Mouse (Mus musculus): Measurements from ENCODE around the gene Tmub2. TPM values are rescaled to one million over a fixed set of nuclear protein-coding genes. Genes with fewer than 3 reads are reported as not detected.
A peak's percentile ranks its signal among the peaks of the same experiment; 100 is the strongest.
"Not testable (repeated sequence)": the region's sequence is repeated elsewhere in the genome, so short reads cannot be mapped to it uniquely, and the experiment has no call there.

Gene Tmub2
- polyA plus RNA-seq, 1 experiment from 2014 or later, result 40.9 TPM

- Histone ChIP-seq H3K9me3 (replicated peaks; ENCODE audit: control insufficient read depth, low read length) (no peaks in the 10 kb centered on the region), H3K36me3 (replicated peaks; ENCODE audit: control insufficient read depth, insufficient read depth, low read depth, low read length) (peaks cover 2% of the 10 kb centered on the region; the same call in 1 of the 2 replicates), H3K27me3 (ENCODE audit: control insufficient read depth, insufficient read depth, low read length) (no peaks in the 10 kb centered on the region), H3K4me3 (ENCODE audit: low read depth, low read length) (no peak overlapping the region), H3K4me1 (ENCODE audit: control insufficient read depth, insufficient read depth, low read length) (no peaks in the 10 kb centered on the region), H3K9ac (replicated peaks; ENCODE audit: low read length) (peak overlapping the region; percentile 22), H3K27ac (replicated peaks; ENCODE audit: low read depth, low read length) (no peak overlapping the region), H3K4me2 (ENCODE audit: low read depth, low read length) (no peak overlapping the region)
- ATAC-seq (replicated peaks; ENCODE audit: insufficient number of reproducible peaks, low FRiP score, low TSS enrichment, low read depth) (peak; percentile 12; the same call in 1 of the 2 replicates), DNase-seq (ENCODE audit: low spot score) (no peak)
- 87% methylated on average over 8 of the region's 8 CpGs for WGBS
These were observed 17.9 kb upstream of the Tmub2 start for GRCm38 (mm10) chr11:102266631-102267355.

DNA sequence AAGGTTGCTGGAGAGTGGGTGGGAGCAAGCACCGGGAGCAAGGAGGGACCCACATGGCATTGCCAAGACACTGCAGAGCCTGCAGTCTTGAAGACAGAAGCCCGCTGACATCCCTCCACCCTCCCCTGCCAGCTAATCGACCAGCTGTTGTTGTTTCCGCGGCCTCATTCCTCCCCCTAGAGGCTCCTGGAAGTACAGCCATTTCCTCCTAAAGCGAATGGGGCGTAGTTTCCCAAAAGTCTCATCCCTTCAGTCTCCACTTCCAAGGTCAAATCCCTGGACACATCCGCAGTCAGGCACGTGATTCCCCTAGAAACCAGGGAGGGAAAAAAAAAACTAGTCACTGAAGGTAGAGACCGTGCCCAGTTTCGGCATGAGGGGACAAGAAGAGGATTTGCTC lies 17.3 kb upstream of the Tmub2 start:
- Histone ChIP-seq H3K9ac (replicated peaks; ENCODE audit: low read length) (peak overlapping the region; percentile 22), H3K36me3 (replicated peaks; ENCODE audit: control insufficient read depth, insufficient read depth, low read depth, low read length) (no peaks in the 10 kb centered on the region; the same call in 1 of the 2 replicates), H3K4me3 (ENCODE audit: low read depth, low read length) (no peak overlapping the region), H3K4me1 (ENCODE audit: control insufficient read depth, insufficient read depth, low read length) (no peaks in the 10 kb centered on the region), H3K27ac (replicated peaks; ENCODE audit: low read depth, low read length) (no peak overlapping the region), H3K9me3 (replicated peaks; ENCODE audit: control insufficient read depth, low read length) (no peaks in the 10 kb centered on the region), H3K27me3 (ENCODE audit: control insufficient read depth, insufficient read depth, low read length) (no peaks in the 10 kb centered on the region), H3K4me2 (ENCODE audit: low read depth, low read length) (no peak overlapping the region)
- 6% methylated on average over 11 of the region's 11 CpGs for WGBS
- DNase-seq (ENCODE audit: low spot score) (peak; percentile 85), ATAC-seq (replicated peaks; ENCODE audit: insufficient number of reproducible peaks, low FRiP score, low TSS enrichment, low read depth) (peak; percentile 75; the same call in 1 of the 2 replicates)

DNA sequence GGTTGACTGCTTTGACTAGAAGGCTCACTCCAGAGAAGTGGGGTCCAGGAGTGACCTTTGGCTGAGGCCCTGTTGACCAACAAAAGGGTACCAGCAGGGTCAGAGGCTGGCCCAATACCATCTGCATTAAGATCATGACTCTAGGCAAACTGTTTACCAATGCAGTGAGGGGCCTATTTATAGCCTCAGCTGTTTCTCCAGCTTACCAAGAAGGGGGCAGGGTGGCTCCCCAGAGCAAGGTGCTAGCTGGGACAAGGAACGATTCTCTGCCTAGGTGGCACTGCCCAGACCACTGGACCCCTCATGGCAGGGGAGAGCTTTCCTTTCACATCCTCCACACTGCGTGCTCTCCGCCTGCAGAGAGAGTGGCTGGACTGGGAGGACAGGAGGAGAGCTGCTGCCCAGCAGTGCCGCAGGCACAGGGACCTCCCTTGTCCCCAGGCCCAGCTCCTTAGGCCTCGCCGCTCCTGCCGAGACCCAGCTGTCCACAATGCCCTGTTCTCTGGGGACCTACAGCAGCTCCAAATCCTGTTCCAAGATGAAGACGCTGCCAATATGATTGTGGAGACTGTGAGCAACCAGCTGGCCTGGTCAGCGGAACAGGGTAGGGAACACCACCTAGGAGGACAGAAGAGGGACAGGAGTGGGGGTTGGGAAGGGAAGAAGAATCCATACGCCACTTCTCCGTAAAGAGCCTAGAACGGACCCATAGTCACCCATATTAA lies 16.0 kb upstream of the Tmub2 start, which contains the start of gene Asb16:
Gene Asb16 (plus strand): TSS at position 224 of the 725 bp plus-strand sequence.
- DNase-seq (ENCODE audit: low spot score) (no peak), ATAC-seq (replicated peaks; ENCODE audit: insufficient number of reproducible peaks, low FRiP score, low TSS enrichment, low read depth) (no peak)
- Histone ChIP-seq H3K4me1 (ENCODE audit: control insufficient read depth, insufficient read depth, low read length) (no peaks in the 10 kb centered on the region), H3K9ac (replicated peaks; ENCODE audit: low read length) (no peak within 1 kb of the TSS), H3K27me3 (ENCODE audit: control insufficient read depth, insufficient read depth, low read length) (no peaks in the 10 kb centered on the region), H3K4me3 (ENCODE audit: low read depth, low read length) (no peak within 1 kb of the TSS), H3K4me2 (ENCODE audit: low read depth, low read length) (no peak within 1 kb of the TSS), H3K27ac (replicated peaks; ENCODE audit: low read depth, low read length) (no peak within 1 kb of the TSS), H3K9me3 (replicated peaks; ENCODE audit: control insufficient read depth, low read length) (no peaks in the 10 kb centered on the region), H3K36me3 (replicated peaks; ENCODE audit: control insufficient read depth, insufficient read depth, low read depth, low read length) (no peaks in the 10 kb centered on the region; the same call in 1 of the 2 replicates)
- 84% methylated on average over 12 of the region's 12 CpGs for WGBS

GRCm38 (mm10) chr11:102276411-102276915 lies 8.3 kb upstream of the Tmub2 start:
- Histone ChIP-seq H3K9me3 (replicated peaks; ENCODE audit: control insufficient read depth, low read length) (no peaks in the 10 kb centered on the region), H3K4me2 (ENCODE audit: low read depth, low read length) (peak overlapping the region; percentile 81), H3K27me3 (ENCODE audit: control insufficient read depth, insufficient read depth, low read length) (no peaks in the 10 kb centered on the region), H3K4me1 (ENCODE audit: control insufficient read depth, insufficient read depth, low read length) (peaks cover 3% of the 10 kb centered on the region), H3K9ac (replicated peaks; ENCODE audit: low read length) (peak overlapping the region; percentile 73), H3K27ac (replicated peaks; ENCODE audit: low read depth, low read length) (no peak overlapping the region), H3K36me3 (replicated peaks; ENCODE audit: control insufficient read depth, insufficient read depth, low read depth, low read length) (no peaks in the 10 kb centered on the region), H3K4me3 (ENCODE audit: low read depth, low read length) (peak overlapping the region; percentile 37)
- DNase-seq (ENCODE audit: low spot score) (peak; percentile 61), ATAC-seq (replicated peaks; ENCODE audit: insufficient number of reproducible peaks, low FRiP score, low TSS enrichment, low read depth) (peak; percentile 77)
- WGBS, result 1% methylated on average over 33 of the region's 33 CpGs

DNA sequence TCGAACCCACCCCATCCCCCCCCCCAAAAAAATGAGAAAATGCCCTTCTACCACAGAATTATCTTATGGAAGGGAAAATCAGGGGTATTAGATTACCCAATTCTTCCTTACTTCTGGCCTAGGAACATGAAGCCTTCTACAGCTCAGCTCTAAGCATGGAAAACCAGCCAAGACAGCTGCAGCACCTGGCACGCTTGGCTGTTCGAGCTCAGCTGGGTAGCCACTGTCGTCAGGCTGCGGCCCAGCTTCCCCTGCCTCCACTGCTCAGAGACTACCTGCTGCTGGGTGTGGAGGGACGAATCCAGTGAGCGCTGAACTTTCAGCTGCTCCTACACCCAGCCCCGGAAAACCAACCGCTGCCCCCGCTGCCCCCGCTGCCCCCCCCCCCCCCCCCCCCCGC lies 7.0 kb upstream of the Tmub2 start:
- H3K27me3 ChIP-seq (ENCODE audit: control insufficient read depth, insufficient read depth, low read length), result no peaks in the 10 kb centered on the region
- H3K36me3 ChIP-seq (replicated peaks; ENCODE audit: control insufficient read depth, insufficient read depth, low read depth, low read length), result no peaks in the 10 kb centered on the region
- ATAC-seq (replicated peaks; ENCODE audit: insufficient number of reproducible peaks, low FRiP score, low TSS enrichment, low read depth) (no peak), DNase-seq (ENCODE audit: low spot score) (no peak)
- H3K4me3 ChIP-seq (ENCODE audit: low read depth, low read length), result no peak overlapping the region
- WGBS, result 54% methylated on average over 9 of the region's 12 CpGs
- no peak overlapping the region for H3K4me2 ChIP-seq (ENCODE audit: low read depth, low read length)
- H3K4me1 ChIP-seq (ENCODE audit: control insufficient read depth, insufficient read depth, low read length), result peaks cover 3% of the 10 kb centered on the region
- H3K9me3 ChIP-seq (replicated peaks; ENCODE audit: control insufficient read depth, low read length), result no peaks in the 10 kb centered on the region
- no peak overlapping the region for H3K27ac ChIP-seq (replicated peaks; ENCODE audit: low read depth, low read length)
- no peak overlapping the region for H3K9ac ChIP-seq (replicated peaks; ENCODE audit: low read length)

- Histone ChIP-seq H3K4me3 (ENCODE audit: low read depth, low read length) (no peak overlapping the region), H3K9ac (replicated peaks; ENCODE audit: low read length) (no peak overlapping the region)
These were observed 5.1 kb upstream of the Tmub2 start for GRCm38 (mm10) chr11:102279595-102279994.

DNA sequence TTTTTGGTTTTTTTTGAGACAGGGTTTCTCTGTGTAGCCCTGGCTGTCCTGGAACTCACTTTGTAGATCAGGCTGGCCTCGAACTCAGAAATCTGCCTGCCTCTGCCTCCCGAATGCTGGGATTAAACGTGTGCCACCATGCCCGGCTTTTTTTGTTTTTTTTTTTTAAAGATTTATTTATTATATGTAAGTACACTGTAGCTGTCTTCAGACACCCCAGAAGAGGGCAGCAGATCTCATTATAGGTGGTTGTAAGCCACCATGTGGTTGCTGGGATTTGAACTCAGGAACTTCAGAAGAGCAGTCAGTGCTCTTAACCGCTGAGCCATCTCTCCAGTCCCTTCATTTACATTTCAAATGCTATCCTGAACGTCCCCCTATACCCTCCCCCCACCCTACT lies 4.5 kb upstream of the Tmub2 start:
- not testable (repeated sequence) for H3K27me3 ChIP-seq (ENCODE audit: control insufficient read depth, insufficient read depth, low read length); H3K4me3 ChIP-seq (ENCODE audit: low read depth, low read length); H3K4me1 ChIP-seq (ENCODE audit: control insufficient read depth, insufficient read depth, low read length); ATAC-seq (replicated peaks; ENCODE audit: insufficient number of reproducible peaks, low FRiP score, low TSS enrichment, low read depth); H3K9ac ChIP-seq (replicated peaks; ENCODE audit: low read length); H3K36me3 ChIP-seq (replicated peaks; ENCODE audit: control insufficient read depth, insufficient read depth, low read depth, low read length); DNase-seq (ENCODE audit: low spot score); H3K9me3 ChIP-seq (replicated peaks; ENCODE audit: control insufficient read depth, low read length); H3K4me2 ChIP-seq (ENCODE audit: low read depth, low read length); H3K27ac ChIP-seq (replicated peaks; ENCODE audit: low read depth, low read length)
- 72% methylated on average over 6 of the region's 6 CpGs for WGBS

More at GRCm38 (mm10) chr11:102279595-102279994, 5.1 kb upstream of the Tmub2 start:
- ATAC-seq (replicated peaks; ENCODE audit: insufficient number of reproducible peaks, low FRiP score, low TSS enrichment, low read depth) (no peak), DNase-seq (ENCODE audit: low spot score) (no peak)
- no peaks in the 10 kb centered on the region for H3K27me3 ChIP-seq (ENCODE audit: control insufficient read depth, insufficient read depth, low read length)
- H3K9me3 ChIP-seq (replicated peaks; ENCODE audit: control insufficient read depth, low read length), result no peaks in the 10 kb centered on the region
- H3K36me3 ChIP-seq (replicated peaks; ENCODE audit: control insufficient read depth, insufficient read depth, low read depth, low read length), result no peaks in the 10 kb centered on the region
- no peak overlapping the region for H3K4me2 ChIP-seq (ENCODE audit: low read depth, low read length)
- 94% methylated on average over 3 of the region's 3 CpGs for WGBS
- no peak overlapping the region for H3K27ac ChIP-seq (replicated peaks; ENCODE audit: low read depth, low read length)
- H3K4me1 ChIP-seq (ENCODE audit: control insufficient read depth, insufficient read depth, low read length), result peaks cover 3% of the 10 kb centered on the region

GRCm38 (mm10) chr11:102283922-102284321 lies 809 bp upstream of the Tmub2 start:
- Histone ChIP-seq H3K9ac (replicated peaks; ENCODE audit: low read length) (no peak overlapping the region), H3K4me1 (ENCODE audit: control insufficient read depth, insufficient read depth, low read length) (no peaks in the 10 kb centered on the region; the same call in none of the 2 replicates), H3K36me3 (replicated peaks; ENCODE audit: control insufficient read depth, insufficient read depth, low read depth, low read length) (peaks cover 5% of the 10 kb centered on the region), H3K9me3 (replicated peaks; ENCODE audit: control insufficient read depth, low read length) (no peaks in the 10 kb centered on the region), H3K4me2 (ENCODE audit: low read depth, low read length) (no peak overlapping the region), H3K4me3 (ENCODE audit: low read depth, low read length) (no peak overlapping the region; the same call in 1 of the 2 replicates), H3K27ac (replicated peaks; ENCODE audit: low read depth, low read length) (peak overlapping the region; percentile 16; the same call in 1 of the 2 replicates), H3K27me3 (ENCODE audit: control insufficient read depth, insufficient read depth, low read length) (no peaks in the 10 kb centered on the region)
- WGBS, result 86% methylated on average over 6 of the region's 6 CpGs
- DNase-seq (ENCODE audit: low spot score) (no peak), ATAC-seq (replicated peaks; ENCODE audit: insufficient number of reproducible peaks, low FRiP score, low TSS enrichment, low read depth) (no peak)
